Mouse (Mus musculus): ENCODE data around the gene L2hgdh.

Gene L2hgdh

GRCm38 (mm10) chr12:69724018-69724710 is 509 bp downstream of the L2hgdh start:
- no peak for DNase-seq

DNA sequence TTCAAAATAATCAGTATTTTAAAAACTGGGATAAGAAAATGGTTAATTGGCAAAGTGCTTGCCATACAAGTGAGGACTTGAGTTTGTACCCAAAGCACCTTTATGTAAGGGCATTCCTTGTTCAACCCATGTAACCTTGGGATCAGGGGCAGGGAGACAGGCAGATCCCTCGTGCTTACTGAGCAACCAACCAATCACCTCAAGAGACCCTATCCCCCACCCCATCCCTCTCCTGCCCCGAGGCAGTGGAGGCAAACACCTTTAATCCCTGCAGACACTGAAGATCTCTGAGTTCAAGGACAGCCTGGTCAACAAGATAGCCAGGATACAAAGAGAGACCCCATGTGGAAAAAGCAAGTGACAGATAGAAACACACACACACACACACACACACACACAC is 1.3 kb downstream of the L2hgdh start:
- DNase-seq = peak; percentile 14

- DNase-seq = no peak
Measured at GRCm38 (mm10) chr12:69722857-69723256, 1.8 kb downstream of the L2hgdh start.

GRCm38 (mm10) chr12:69713628-69714027 is 11.0 kb downstream of the L2hgdh start:
- no peak for DNase-seq

DNA sequence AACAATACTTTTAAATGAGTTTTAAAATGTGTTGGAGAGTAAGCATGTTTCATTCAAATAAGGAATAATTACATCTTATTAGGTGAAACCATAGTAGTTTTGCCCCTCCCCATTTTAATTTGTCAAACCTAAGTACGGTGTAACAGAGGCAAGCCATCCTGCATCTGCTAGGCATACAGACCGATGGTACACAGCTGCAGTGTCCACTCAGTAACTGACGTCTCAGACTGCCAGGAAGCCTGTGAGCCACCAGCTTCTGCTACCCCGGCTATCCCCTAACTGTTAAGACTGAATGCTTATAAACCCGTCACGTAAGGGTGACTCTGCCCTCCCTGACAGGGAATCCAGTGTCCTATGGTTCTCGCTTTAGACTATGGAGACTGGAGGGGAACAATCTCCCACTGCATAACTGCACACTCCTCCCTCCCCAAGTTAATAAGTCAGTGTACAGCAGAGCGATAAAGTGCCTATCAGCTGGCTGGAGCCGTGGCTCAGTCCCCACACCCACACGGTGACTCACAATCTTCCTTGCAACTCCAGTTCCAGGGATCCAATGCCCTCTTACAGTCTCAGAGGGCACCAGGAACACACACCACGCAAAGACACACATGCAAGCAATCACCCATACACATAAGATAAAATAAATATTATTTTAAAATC is 19.7 kb downstream of the L2hgdh start:
- no peak for DNase-seq

GRCm38 (mm10) chr12:69698352-69698751 is 26.3 kb downstream of the L2hgdh start:
- no peak for DNase-seq

DNA sequence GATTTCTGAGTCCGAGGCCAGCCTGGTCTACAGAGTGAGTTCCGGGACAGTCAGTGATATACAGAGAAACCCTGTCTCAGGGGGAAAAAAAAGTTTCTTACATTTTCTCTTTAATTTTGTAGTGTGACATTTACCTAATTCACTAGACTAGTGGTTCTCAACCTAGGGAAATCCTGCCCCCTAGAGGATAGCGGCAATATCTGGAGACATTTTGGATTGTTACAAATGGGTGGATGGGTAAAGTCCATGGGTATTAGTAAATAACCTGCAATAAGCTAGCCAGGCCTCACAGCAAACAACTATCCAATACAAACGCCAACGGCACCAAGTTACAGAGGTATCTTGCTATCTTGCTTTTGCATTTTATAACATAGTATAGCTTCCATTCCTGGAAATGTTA is 27.9 kb downstream of the L2hgdh start:
- peak; percentile 43 for DNase-seq

DNA sequence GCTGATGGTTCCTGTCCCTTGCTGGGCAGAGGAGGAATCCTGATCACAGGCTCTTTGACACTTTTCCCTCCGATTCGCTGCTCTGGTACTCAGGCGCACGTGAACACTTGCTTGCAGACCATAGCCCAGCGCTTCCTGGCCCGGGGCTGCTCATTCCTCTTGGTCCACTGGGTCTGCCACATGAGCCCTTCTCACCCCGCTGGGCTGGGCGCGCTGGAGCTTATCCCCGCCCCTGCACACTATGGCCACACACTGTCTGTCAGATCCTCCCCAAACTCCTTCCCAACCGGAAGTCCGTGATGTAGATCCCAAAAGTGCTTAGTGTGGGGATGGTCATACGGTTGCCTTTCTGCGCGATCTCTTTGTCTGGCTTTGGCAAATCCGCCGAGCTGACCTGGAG is 31.2 kb downstream of the L2hgdh start:
- no peak for DNase-seq

DNA sequence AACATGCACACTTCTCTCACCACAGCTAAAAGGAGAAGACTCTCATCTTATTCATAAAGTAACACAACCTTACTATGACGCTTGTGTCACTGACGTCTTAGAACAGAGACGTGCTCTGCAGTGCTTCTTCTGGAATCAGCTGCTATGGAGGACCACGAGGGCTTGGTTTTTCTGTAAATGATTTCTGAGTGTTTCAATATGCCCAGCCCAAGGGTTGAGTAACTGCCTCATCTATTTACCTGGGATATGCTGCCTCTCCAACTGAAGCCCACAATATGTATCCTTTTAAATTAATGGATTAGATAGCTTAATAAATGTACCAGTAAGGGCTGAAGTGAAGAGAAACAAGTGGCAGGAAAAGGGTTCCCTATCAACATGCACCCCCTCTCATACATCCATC is 34.0 kb downstream of the L2hgdh start:
- DNase-seq = no peak

GRCm38 (mm10) chr12:69689094-69689493 is 35.6 kb downstream of the L2hgdh start:
- DNase-seq = no peak

DNA sequence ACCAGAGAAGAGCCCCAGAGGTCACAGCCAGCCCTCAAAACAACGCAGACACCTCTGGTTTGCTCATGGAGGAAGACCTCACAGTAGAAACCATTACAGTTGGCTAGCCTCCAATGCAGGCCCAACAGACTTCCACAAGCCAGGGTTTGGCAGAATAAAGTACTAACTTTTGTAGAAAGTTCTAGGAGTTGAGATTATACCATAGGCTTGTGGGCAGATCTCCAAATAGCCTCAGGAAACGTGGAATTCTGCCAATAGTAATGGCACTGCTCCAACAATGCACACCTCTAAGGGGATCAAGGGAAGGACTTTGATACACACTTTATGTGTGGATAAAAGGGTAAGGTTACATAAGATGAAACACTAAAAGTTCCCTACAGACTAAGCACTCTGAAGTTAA is 36.3 kb downstream of the L2hgdh start:
- DNase-seq = no peak

- DNase-seq = peak; percentile 87
Measured at GRCm38 (mm10) chr12:69683537-69683936, 41.1 kb downstream of the L2hgdh start.

GRCm38 (mm10) chr12:69682788-69683419 is 41.8 kb downstream of the L2hgdh start:
- DNase-seq = no peak

DNA sequence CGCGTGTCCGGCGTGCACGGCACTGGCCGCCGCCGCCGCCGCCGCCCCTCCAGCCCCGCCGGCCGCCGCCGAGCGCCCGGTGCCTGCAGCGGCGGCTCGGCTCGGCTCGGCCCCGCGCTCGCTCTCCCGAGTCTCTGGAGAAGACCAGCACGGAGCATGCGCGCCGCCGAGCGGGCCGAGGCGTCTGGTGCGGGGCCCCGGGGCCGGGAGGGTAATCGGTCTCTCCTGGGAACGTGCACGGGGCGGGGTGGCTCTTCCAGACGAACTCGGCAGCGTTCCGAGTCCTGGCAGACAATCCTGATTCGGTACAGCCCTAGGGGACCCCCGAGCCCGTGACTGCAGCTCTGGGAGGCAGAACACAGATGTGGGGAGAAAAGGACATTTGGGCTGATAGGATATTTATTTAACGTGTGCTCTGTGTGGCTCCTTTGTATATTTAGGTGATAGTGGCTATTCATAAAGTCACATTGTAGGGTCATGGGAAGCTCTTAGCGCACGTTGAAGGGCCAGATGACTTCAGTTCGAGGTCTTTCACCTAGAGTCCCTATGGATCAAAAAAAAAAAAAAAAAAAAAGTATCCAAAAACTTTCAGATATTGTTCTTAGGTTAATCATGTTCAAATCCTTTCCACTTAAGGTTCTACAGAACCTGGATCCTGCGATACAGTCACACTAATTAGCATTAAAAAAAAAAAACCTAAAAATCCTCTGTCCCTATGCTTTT is 42.4 kb downstream of the L2hgdh start:
- DNase-seq = peak; percentile 86

- DNase-seq = peak; percentile 70
Measured at GRCm38 (mm10) chr12:69681566-69682061, 43.1 kb downstream of the L2hgdh start, which contains the start of gene Sos2. TSS of gene Sos2 (minus strand) at chr12:69681852.

- no peak for DNase-seq
Measured at GRCm38 (mm10) chr12:69680635-69681565, 43.8 kb downstream of the L2hgdh start.

GRCm38 (mm10) chr12:69676157-69676556 is 48.5 kb downstream of the L2hgdh start:
- no peak for DNase-seq

GRCm38 (mm10) chr12:69674576-69675537 is 49.8 kb downstream of the L2hgdh start:
- no peak for DNase-seq

- DNase-seq = no peak
Measured at GRCm38 (mm10) chr12:69674176-69674575, 50.5 kb downstream of the L2hgdh start.

GRCm38 (mm10) chr12:69666721-69667120 is 58.0 kb downstream of the L2hgdh start:
- no peak for DNase-seq

- no peak for DNase-seq
Measured at GRCm38 (mm10) chr12:69661658-69662057, 63.0 kb downstream of the L2hgdh start.

Measured in cerebellum, adult 11 months (tissue).